Mouse (Mus musculus) adrenal gland (tissue): ENCODE data around the gene Sipa1l2.

Source experiments
- intact Hi-C: fragments of 180-260 bp; cut with DNase I; formaldehyde crosslinking; loops from one replicate; pipeline ENCODE4 v1.15.1; 2025

The Sipa1l2 gene

DNA sequence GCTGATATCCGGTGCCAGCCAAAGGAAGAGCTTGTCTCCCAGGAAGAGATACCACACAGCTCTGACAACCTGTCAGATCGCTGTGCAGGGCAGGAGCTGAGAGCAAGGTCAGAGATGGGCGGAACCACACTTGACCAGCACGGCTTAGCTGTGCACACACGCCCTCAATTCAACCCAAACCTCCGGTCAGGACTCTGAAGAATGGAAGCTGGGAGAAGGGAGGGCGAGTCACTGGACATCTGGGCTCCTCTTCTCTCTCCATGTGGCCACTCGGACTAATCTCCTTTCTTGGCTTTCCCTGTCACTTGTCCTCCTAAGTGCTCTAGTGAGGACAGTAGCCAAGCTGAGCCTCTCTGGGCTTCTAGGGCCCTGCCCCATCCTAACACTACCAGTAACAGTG is 53.9 kb downstream of the Sipa1l2 start:
- intact Hi-C loops = loop anchor here (5.0 kb wide), 1 partner anchor 42 kb away; no protein-coding TSS in a partner anchor

GRCm38 (mm10) chr8:125513935-125514334 is 55.7 kb downstream of the Sipa1l2 start:
- intact Hi-C loops = no loop called here

DNA sequence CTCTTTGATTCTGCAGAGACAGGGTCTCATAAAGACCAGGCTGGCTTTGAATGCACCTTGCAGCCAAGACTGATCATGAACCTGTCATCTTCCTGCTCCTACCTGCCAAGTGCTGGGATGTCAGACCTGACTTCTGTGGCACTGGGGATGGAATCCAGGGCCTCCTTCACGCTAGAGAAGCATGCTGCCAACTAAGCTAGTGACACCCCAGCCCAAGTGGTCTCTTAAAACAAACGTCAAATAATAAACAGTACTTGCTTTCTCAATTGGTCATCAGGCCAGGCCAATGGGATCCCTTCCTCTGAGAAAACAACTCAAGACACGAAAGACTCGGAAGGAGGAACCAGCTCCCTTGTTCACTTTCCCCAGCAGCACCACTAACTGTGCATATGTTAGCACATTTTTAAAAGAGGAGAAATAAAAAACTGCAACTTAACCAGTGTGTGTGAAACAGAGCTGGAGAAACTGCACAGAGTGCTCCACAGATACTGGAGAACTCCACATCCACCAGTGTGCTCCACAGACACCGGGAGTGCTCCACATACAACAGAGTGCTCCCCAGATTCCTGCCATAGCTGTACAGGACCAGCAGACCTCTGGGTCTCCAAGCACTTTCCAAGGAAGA is 56.3 kb downstream of the Sipa1l2 start:
- intact Hi-C loops = no loop called here

GRCm38 (mm10) chr8:125512561-125512960 is 57.0 kb downstream of the Sipa1l2 start:
- intact Hi-C loops = no loop called here

- intact Hi-C loops = no loop called here
These were observed 58.5 kb downstream of the Sipa1l2 start for GRCm38 (mm10) chr8:125510861-125511668.

GRCm38 (mm10) chr8:125509776-125510175 is 59.8 kb downstream of the Sipa1l2 start:
- intact Hi-C loops = no loop called here

DNA sequence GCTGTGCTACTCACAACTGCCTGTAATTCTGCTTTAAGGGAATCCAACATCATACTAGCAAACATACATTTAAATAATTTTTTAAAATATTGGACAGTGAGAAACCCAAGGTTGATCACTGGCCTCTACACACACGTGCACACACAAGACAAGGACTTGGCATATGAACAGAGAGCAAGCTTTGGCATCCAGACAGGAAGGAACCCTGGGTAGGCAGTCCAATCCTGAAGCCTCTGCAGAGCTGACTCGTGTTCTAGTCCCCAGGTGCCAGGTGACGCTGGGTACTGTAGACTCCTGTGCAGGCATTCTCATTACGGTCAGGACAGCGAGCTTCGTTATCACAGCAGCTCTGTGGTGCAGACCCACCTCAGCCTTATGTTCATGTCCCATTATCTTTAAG is 60.4 kb downstream of the Sipa1l2 start:
- intact Hi-C loops = no loop called here

DNA sequence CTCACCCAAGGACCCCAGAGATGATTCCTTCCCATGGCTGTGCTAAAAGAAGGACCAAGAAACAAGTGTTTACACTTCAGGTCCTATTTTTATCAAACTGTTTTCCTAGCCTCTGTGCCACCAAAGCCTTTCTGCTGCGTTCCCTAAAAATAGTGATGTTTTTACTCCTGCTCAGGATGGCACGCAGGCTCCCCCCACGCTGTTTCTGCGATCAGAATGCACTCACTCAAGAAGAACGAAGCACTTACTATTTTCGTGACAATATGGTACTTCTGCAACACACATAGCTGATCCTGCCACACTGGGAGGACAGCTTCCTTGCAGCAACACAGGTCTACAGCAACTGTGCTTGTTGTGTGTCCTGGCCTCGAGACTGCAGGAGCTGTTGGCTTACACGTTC is 62.3 kb downstream of the Sipa1l2 start:
- intact Hi-C loops = no loop called here

DNA sequence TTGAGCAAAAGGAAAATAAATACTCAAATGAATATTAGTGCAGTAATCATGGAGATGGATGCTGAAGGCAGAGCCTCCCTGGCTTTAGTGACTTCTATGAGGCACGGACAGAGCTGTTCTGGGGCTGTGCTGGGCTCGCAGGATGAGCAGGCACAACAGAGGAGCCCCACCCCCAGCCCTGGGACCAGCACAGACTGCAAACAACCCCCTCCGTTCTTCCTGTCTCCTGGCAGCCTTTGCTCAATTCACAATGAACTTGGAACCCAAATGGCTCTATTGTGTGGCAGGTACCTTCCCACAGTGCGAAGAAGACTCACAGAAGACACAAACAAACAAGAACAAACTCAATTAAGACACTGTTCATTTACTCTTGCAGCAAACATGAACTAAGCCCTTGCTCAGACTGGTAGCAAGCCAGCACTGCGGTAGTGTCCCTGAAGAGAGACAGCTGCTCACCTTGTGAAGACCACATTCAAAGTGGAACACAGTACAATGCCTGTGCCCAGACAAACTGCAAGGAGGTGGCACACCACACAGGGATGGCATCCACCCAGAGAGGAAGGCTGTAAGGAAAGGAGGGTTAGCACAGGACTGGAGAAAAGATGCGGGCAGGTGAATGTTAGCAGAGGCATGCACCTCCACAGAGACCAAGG is 64.9 kb downstream of the Sipa1l2 start:
- intact Hi-C loops = no loop called here

- intact Hi-C loops = no loop called here
These were observed 65.8 kb downstream of the Sipa1l2 start for GRCm38 (mm10) chr8:125503808-125504207.

- intact Hi-C loops = no loop called here
These were observed 66.8 kb downstream of the Sipa1l2 start for GRCm38 (mm10) chr8:125502828-125503227.

GRCm38 (mm10) chr8:125500005-125500404 is 69.6 kb downstream of the Sipa1l2 start:
- intact Hi-C loops = no loop called here

DNA sequence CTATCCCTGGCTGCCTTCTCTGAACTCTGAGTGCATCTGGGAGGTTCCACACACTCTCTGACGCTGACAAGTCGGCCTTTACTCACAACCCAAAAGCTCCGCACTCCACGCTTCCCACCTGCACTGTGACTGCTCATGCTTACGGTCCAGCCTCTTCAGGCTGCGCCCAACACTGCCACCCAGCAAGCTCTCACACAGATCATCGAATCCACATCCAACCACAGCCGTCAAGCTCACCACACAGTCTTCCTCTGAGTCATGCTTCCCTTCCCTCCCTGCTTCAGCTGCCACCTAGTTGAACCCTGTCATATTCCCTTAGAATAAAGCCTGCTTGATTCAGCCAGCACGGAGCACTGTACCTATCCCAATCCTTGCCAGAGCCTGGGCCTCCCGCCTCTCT is 71.1 kb downstream of the Sipa1l2 start:
- intact Hi-C loops = no loop called here

DNA sequence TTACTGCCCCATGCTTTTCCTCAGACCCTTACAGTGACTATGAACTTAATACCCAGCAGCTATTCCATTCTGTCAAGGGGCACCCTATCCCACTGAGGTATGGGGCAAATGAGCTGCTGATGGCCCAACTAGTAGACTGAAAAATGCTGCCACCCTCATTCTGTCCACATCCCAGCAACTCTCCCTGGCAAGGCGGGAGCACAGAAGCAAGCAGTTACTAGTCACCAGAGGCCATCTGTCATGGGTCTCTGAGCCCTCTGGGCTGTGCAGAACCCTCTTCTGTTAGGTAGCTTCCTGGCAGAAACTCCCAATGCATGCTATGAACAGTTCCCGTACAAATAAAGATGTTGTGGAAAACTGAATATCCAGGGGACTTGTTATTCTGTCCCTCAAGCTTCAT is 74.1 kb downstream of the Sipa1l2 start:
- intact Hi-C loops = no loop called here

GRCm38 (mm10) chr8:125493254-125493815 is 76.3 kb downstream of the Sipa1l2 start:
- intact Hi-C loops = no loop called here

GRCm38 (mm10) chr8:125492416-125492815 is 77.2 kb downstream of the Sipa1l2 start:
- intact Hi-C loops = no loop called here

- intact Hi-C loops = no loop called here
These were observed 80.9 kb downstream of the Sipa1l2 start for GRCm38 (mm10) chr8:125488747-125489146.

GRCm38 (mm10) chr8:125485715-125486114 is 83.9 kb downstream of the Sipa1l2 start:
- intact Hi-C loops = no loop called here

- intact Hi-C loops = no loop called here
These were observed 84.9 kb downstream of the Sipa1l2 start for GRCm38 (mm10) chr8:125484530-125485196.

- intact Hi-C loops = no loop called here
These were observed 87.0 kb downstream of the Sipa1l2 start for GRCm38 (mm10) chr8:125482491-125483096.

DNA sequence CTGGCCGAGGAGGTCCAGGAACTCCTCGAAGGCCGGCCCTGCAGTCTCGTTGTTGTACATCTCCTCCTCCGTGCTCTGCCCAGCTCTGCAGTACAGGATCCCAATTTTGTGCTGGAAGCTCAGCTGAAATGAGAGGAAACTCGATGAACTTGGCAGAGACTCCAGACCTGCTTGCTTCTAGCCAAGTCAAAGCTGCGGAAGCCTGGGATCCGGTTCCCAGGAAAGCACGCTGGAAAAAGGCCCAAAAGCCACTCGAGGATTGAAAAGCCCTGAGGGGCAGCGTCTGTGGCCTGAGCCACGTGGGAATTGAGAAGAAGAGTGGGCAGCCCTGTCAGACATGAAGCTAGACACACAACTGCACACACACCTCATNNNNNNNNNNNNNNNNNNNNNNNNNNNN is 94.7 kb downstream of the Sipa1l2 start:
- intact Hi-C loops = no loop called here
